Mouse (Mus musculus): ENCODE measurements around the gene Ankmy1.

Ankmy1 gene

GRCm38 (mm10) chr1:92875360-92876111 lies 27.2 kb downstream of the Ankmy1 start:
- no peak for DNase-seq (ENCODE audit: low read depth, low spot score)

DNA sequence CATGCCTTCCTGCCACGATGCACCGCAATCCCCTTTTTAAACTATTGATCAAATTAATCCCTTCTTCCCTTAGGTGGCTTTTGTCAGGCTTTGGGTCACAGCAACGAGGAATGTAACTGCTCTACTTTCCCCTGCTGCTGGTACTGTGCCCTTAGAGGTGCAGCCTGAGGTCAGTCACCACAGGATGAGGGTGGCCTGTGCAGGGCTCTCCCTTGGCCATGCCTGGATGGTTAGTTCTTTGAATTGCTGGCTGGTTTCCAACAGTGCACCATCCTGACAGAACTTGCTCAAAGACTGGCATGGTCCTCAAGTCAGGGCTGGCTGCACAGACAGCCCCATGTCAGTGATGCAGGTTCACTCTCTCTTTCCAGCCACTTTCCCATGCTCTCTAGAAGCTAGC lies 28.7 kb downstream of the Ankmy1 start:
- no peak for DNase-seq (ENCODE audit: low read depth, low spot score)

DNA sequence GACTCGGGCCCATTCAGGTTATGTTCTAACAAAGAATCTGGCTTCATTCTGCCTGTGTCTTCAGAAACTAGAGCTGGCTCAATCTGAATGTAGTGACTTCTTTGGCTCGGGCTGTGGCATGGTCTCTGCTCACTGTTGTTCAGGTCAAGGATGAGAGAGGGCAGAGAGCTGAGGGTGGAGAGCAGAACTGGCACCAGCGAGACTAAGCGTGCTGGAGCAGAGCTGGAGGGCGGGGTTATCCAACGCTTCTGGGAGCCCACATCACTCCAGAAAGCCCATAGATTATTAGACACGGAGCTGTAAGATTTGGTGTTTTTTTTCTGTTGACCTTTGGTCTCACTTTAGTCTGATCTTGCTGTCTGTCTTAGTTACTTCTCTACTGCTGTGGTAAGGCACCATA lies 30.0 kb downstream of the Ankmy1 start:
- no peak for DNase-seq (ENCODE audit: low read depth, low spot score)

DNA sequence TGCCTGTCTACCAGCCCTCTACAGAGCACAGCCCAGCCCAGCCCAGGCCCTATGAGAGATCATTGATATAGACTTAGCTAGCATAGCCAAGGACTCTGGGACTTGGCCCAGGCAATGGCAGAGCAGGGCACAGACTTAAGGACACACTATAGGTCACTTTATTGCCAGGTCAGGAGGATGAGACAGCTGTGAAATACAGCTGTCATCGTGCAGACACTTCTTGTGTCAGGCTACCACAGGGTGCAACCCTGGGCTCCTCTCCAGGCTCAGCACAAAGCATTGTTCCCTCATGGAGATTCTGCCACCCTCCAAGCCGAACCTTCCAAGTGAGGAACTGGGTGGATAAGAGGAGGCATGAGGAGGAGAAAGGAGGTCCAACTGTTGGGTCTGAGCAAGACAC lies 32.7 kb downstream of the Ankmy1 start:
- no peak for DNase-seq (ENCODE audit: low read depth, low spot score)

GRCm38 (mm10) chr1:92866170-92866569 lies 36.5 kb downstream of the Ankmy1 start:
- DNase-seq (ENCODE audit: low read depth, low spot score): no peak

DNA sequence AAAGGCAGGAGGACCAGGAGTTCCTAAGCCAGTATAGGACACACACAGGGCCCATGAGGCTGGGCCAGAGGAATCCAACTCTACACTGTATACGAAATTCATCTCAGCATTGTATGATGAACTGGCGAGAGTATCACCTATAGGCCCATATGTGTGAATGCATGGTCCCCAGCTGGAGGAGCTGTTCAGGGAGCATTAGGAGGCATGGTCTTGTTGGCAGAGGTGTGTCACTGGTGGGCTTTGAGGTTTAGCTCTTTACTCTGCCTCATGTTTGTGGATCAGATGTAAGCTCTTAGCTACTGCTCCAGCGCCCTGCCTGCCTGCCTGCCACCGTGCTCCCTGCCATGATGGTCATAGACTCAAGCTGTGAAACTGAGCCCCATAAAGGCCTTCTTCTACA lies 39.4 kb downstream of the Ankmy1 start:
- no peak for DNase-seq (ENCODE audit: low read depth, low spot score)

DNA sequence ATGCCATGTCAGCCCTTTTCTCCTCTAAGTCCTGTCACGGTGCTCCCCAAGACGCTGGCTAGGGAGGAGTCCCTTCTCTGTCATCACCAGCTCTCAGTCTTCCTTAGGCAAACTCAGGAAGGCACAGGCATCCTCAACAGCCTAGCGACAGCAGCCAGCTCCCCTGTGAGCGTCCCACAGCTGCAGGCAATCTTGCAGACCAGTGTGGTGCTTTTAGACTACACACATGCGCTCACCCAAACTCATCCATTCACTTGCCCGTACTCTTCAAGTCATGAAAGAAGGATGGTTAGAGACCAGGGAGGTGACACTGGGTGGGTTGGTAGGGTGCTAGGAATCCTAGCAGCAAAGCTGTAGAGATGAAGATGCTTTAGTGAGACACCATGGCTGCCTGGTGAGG lies 41.2 kb downstream of the Ankmy1 start:
- DNase-seq (ENCODE audit: low read depth, low spot score): no peak

GRCm38 (mm10) chr1:92852450-92852849 lies 50.3 kb downstream of the Ankmy1 start:
- no peak for DNase-seq (ENCODE audit: low read depth, low spot score)

GRCm38 (mm10) chr1:92849938-92850574 lies 52.6 kb downstream of the Ankmy1 start:
- no peak for DNase-seq (ENCODE audit: low read depth, low spot score)

DNA sequence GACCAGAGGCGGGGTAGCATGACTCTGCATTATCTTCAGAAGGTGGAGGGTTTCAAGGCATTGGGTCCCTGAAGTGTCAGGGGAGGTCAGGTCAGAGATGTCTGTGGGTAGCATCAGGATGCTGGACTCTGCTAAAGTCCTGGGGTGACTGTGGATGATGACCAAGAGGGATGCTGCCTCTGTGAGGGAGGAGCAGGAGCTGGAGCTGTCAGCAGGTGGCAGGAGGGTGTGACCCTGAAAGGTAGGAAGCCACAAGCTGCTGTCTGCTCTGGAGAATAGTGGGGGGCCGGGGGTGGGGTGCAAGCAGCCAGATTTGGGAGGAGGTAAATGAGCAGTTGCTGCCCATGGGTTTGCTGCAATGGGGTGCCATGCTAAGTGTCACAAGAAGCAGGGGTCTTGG lies 53.2 kb downstream of the Ankmy1 start:
- no peak for DNase-seq (ENCODE audit: low read depth, low spot score)

- DNase-seq (ENCODE audit: low read depth, low spot score): no peak
Measured at GRCm38 (mm10) chr1:92847873-92848839, 54.5 kb downstream of the Ankmy1 start.

- DNase-seq (ENCODE audit: low read depth, low spot score): no peak
Measured at GRCm38 (mm10) chr1:92845889-92846288, 56.8 kb downstream of the Ankmy1 start.

GRCm38 (mm10) chr1:92841427-92841826 lies 61.3 kb downstream of the Ankmy1 start:
- DNase-seq (ENCODE audit: low read depth, low spot score): no peak

GRCm38 (mm10) chr1:92840231-92840890 lies 62.3 kb downstream of the Ankmy1 start:
- no peak for DNase-seq (ENCODE audit: low read depth, low spot score)

DNA sequence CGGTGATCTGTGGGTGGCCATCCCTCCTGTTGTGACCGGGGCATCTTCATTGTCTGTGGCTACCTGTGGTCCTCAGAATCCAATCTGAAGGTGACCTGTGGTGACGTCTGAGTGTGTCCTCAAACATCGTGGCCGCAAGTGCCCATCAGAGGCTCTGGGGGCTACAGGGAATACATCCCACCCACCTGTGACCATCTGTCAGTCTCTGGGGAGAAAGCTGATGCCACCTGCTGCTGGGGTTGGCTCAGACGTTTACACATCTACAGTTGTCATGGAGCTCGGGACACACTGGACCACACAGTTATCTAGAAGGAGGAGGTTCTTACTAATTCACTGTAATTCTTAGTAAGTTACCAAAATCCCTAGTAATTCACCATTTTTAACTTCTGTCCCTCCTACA lies 63.5 kb downstream of the Ankmy1 start:
- DNase-seq (ENCODE audit: low read depth, low spot score): no peak

DNA sequence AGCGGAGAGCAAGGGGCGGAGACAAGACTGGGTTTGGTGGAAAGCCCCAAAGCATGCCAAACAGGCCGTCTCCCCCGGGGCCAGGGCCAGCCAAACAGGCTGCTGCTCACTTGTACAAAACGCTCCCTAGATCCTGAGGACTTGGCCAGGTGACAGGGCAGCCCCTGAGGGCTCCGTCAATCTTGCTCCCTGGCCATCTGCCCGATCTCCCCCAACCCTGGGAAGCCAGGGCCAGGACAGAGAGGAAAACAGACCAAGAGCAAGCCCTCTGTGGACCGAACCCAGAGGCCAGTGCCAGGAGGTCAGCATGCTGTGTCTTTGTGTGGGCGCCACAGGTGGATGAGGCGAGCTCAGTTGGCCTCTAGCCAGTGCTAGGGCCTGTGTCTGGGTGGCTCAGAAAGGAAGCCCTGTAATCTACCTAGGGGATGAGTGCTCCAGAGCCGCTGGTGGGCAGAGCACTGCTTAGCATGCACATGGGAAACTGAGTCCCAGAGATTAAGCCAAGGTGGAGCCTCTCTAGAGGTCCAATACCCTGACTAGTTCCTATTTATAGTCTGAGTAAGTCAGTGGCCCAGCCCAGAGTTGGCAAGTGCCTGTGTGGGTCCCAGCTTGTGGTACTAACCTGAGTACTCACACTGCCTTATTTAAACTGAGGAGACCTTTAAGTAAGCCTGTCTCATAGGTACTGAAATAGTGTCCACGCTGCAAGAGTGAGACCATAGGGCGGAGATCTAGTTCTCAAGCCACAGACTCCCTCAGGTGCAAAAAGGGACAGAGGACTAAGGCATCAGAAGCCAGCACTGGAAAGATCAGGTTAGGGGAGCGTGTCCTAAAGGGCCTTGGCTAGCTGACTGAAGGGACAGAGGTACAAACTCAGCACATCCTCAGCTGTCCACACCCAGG lies 64.5 kb downstream of the Ankmy1 start:
- no peak for DNase-seq (ENCODE audit: low read depth, low spot score)

GRCm38 (mm10) chr1:92833987-92834706 lies 68.6 kb downstream of the Ankmy1 start:
- DNase-seq (ENCODE audit: low read depth, low spot score): peak; percentile 76

DNA sequence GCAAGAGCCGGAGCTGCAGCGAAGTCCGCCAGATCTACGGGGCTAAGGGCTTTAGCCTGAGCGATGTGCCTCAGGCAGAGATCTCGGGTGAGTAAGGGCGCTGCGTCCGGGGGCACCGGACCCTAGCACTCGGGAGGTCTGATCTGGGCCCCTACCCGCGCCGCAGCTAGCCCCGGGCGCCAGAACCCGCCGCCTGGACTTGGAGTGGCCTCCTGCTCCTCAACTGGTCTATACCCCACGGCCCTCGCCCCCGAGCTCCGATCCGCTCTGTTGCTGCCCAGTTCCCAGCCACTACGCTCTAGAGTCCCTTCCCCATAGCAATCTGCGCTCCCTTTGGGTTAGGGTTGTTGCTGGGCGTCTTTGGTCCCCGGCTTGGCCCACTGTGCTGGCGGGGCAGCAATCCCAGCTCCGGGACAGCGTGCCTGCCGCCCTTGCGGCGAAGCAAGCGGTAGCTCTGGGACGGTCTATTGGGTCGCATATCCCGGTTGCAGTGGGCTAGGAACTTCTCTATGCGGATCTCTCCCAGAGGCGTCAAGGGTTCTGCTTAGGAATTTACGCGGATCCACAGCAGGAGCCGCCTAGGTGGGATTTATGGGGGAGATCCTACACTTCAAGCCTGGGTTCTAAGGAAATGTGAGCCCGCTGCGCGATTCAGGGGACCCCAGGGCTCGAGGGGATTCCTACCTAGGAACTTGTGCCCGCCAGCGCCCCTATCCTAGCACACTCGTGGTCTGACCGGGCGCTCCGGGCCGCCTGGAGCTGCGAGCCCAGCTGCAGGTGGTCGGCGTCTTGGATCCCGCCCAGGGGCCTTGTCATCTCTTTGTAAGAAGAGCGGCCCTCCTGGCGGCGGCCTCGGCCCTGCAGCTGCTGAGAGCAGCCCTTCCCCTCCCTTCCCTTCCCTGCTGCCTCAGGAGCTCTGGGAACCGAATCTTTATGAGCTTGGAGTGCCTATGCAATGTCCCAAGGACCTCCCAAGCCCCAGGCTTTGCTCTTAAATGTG lies 70.4 kb downstream of the Ankmy1 start:
- no peak for DNase-seq (ENCODE audit: low read depth, low spot score)

All from retina, postnatal 7 days (tissue).